Mouse (Mus musculus) lung, postnatal 4 days (tissue): ENCODE data around the gene Myl4.
"Not testable (repeated sequence)": the region's sequence is repeated elsewhere in the genome, so short reads cannot be mapped to it uniquely, and the experiment has no call there.

Source experiments
- DNase-seq, 2 experiments: peaks; one replicate each; pipeline ENCODE4 v3.0.0; 2021

The Myl4 gene

GRCm38 (mm10) chr11:104550406-104550974, at the start of gene Myl4, which contains the start of gene Cdc27:
TSS of gene Myl4 (plus strand) at chr11:104550663.
TSS of gene Cdc27 (minus strand) at chr11:104550620.
- peak; percentile 97 to 99 for DNase-seq

GRCm38 (mm10) chr11:104508455-104508854, 42.0 kb upstream of the Myl4 start:
- DNase-seq, result no peak

DNA sequence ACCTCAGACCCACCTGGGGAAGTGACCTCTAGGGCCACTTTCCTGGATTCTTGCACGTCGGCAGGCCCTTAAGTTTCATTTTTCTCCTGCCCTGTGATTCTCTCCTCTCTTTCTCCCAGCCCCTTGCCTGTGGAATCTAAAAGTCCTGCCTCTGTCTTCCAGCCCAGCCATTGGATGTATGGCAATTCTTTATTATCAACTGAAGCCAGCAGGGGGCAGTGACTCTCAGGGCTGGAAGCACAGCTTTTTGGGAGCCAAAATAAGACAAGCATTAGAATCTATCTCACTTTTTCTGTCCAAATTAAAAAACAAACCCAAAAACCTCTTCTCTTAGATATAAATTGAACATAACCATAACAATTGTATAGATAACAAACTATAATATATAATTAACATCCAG, 39.9 kb upstream of the Myl4 start:
- DNase-seq, result peak in 1 of 2 experiments; percentile 25

- DNase-seq, result no peak
These were observed 38.0 kb upstream of the Myl4 start for GRCm38 (mm10) chr11:104512436-104512835.

DNA sequence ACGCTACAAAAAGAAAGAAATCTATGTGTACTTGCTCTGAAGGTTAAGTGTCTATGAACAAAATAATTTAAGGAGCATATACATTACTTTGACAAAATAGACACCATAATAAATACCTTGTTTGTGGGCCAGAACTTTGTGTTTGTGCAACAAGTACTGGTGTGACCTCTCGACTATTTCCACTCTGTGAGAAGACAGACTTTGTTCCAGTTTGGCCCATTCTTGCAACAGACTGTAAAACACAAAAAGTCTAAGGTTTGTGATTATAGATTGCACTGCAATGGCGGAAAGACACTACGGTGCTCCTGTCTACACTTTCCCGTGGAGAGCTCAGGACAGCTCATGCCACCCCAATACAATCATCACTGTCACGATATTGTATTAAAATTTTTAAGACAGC, 24.5 kb upstream of the Myl4 start:
- no peak for DNase-seq

- no peak for DNase-seq
These were observed 13.6 kb upstream of the Myl4 start for GRCm38 (mm10) chr11:104536843-104537242.

- DNase-seq, result no peak
These were observed 12.4 kb upstream of the Myl4 start for GRCm38 (mm10) chr11:104537945-104538555.

GRCm38 (mm10) chr11:104539811-104540210, 10.7 kb upstream of the Myl4 start:
- DNase-seq, result no peak

- DNase-seq, result not testable (repeated sequence)
These were observed 7.1 kb upstream of the Myl4 start for GRCm38 (mm10) chr11:104543337-104543736.

DNA sequence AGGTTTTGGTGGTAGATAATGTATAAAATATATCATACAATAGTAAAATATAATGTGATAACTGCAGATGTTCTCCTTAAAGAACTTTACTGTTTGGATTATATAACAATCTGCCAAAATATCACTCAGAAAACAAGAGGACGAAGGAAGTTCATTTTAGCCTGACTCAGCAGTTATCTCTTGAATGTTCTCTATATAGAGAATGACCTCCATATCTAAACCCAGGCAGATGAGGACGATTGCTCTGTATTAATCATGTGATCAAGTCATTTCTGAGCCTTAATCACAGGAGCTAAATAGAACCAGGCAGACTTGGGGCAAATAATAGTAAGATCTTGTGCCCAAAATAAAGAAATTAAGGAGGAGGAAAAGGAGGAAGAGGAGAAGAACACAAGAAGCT, 6.0 kb upstream of the Myl4 start:
- DNase-seq, result no peak

- DNase-seq, result no peak
These were observed 3.0 kb upstream of the Myl4 start for GRCm38 (mm10) chr11:104547502-104547901.

- DNase-seq, result peak in 1 of 2 experiments; percentile 85
These were observed 741 bp upstream of the Myl4 start for GRCm38 (mm10) chr11:104549438-104550405.

DNA sequence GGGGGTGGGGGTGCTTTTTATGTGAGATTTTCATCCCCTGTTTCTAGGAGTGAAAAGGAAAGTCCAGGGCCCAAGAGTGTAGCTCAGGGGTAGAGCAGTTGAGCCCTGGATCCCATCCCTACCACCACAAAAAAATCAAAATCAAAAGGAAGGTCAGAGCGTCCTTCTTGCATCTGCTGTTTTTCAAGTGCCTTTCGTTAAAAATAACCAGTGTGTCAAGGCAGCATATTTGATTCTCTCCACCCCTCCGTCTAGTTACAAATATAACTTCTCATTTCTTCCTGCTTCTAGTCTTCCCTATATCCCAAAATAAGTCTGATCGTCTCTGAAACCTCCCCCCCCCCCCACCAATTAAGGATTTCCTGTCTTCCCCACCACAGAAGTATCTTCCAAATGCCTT, 7.6 kb downstream of the Myl4 start:
- DNase-seq, result no peak

- no peak for DNase-seq
These were observed 8.4 kb downstream of the Myl4 start for GRCm38 (mm10) chr11:104558651-104559403.

DNA sequence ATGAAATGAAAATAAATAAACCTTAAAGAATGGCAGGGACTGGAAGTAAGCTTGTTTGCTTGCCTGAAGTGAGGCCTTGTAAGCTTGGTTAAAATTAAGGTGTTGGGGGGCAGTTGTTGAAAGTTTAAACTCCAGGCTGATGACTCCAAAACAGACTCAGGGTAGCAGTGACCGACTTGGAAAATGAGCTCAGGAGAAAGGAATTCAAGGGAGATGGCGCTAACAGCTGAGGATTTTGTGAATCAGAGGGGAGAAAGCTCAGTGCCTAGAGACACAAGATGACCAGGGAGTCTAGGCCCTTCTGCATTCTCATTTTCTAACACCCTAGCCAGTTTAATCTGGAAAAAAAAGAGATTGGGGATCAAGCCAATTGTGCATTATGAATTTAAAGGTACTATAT, 10.5 kb downstream of the Myl4 start:
- DNase-seq, result no peak

- no peak for DNase-seq
These were observed 13.0 kb downstream of the Myl4 start for GRCm38 (mm10) chr11:104563496-104563895.

GRCm38 (mm10) chr11:104565172-104565571, 14.7 kb downstream of the Myl4 start:
- no peak for DNase-seq

- no peak for DNase-seq
These were observed 15.6 kb downstream of the Myl4 start for GRCm38 (mm10) chr11:104566097-104566496.

DNA sequence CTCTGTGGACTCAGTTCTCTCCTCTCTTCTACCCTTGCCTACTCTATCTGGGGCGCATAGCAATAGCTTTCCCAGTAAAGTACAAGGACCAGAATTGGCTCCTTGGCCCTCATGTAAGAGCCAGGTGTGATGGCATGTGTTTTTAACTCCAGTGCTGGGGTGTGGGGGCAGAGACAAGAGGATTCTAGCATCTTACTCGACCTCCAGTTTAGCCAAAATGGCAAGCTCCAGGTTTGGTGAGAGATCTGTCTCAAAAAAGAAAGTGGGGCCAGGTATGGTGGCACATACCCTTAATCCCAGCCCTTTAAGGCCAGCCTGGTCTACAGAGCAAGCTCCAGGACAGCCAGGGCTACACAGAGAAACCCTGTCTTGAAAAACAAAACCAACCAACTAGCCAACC, 16.3 kb downstream of the Myl4 start:
- no peak for DNase-seq

DNA sequence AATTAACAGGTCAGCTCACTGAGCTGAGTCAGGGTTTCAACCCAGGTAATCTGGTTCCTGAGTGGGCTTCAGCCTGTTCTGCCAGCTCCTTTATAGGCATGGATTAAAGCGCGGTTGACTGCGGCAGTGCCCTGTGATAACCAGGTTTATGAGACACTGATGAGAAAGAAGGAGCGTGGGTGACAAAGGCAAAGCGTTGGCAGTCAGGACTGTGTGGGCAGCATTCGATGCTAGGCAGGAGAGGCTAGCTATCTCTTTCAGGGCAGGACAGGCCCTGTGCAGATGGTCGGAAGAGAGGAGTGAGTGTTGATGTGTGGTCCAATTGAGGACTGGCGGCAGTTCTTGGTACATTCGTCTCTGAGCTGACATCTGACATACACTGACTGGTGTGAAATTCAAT, 17.3 kb downstream of the Myl4 start:
- DNase-seq, result no peak

- no peak for DNase-seq
These were observed 17.9 kb downstream of the Myl4 start for GRCm38 (mm10) chr11:104568326-104568725.

DNA sequence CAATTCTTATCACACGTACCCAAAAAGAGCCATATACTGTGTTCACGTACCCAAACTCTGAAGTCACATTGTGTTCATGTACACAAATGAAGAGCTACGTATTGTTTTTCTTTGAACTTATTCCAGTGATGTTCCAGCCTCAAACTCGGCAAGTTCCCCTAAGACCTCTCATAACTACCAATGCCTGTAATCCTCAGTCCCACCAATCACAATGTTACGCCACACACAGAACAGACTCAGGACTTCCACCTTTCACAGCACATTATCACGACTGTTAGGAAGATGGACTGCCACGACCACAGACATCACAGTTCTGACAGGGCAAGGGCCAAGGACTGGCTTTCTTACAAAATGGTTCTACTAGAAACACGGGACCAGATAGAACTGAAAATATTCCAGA, 20.1 kb downstream of the Myl4 start:
- not testable (repeated sequence) for DNase-seq

GRCm38 (mm10) chr11:104571373-104571772, 20.9 kb downstream of the Myl4 start:
- DNase-seq, result peak; percentile 47 to 61
